Mouse (Mus musculus): ENCODE data around the gene Creb3. TPM values are rescaled to one million over a fixed set of nuclear protein-coding genes. Genes with fewer than 3 reads are reported as not detected.

The Creb3 gene
- total RNA-seq, 2 experiments from 2014 or later: 53.2 to 53.4 TPM

Other genes with a start within 250 kb of the Creb3 start
- gene Rusc2, start 180.4 kb upstream of the Creb3 start, total RNA-seq (2021): 10 to 100 TPM; 39.5 to 41.2 TPM
- gene Fam166b, start 133.2 kb upstream of the Creb3 start, total RNA-seq (2021): not detected
- 10 to 100 TPM; 41.2 to 45.4 TPM for gene Tesk1, start 120.4 kb upstream of the Creb3 start, total RNA-seq (2021)
- under 1 TPM; 0.56 to 0.69 TPM for gene Cd72, start 107.7 kb upstream of the Creb3 start, total RNA-seq (2021)
- not detected for gene Sit1, start 78.6 kb upstream of the Creb3 start, total RNA-seq (2021)
- gene Ccdc107, start 69.4 kb upstream of the Creb3 start, total RNA-seq (2021): 10 to 100 TPM; 33.3 to 36.9 TPM
- gene Arhgef39, start 62.6 kb upstream of the Creb3 start, total RNA-seq (2021): 10 to 100 TPM; 14.0 to 15.7 TPM
- gene Car9, start 55.4 kb upstream of the Creb3 start, total RNA-seq (2021): under 1 TPM; 0.74 to 0.97 TPM
- gene Tpm2, start 38.6 kb upstream of the Creb3 start, total RNA-seq (2021): 100 to 1,000 TPM; 104 to 136 TPM
- gene Tln1, start 359 bp downstream of the Creb3 start, total RNA-seq (2021): 100 to 1,000 TPM; 184 to 187 TPM
- 10 to 100 TPM; 38.6 to 39.1 TPM for gene Rgp1, start 16.4 kb downstream of the Creb3 start, total RNA-seq (2021)
- gene Gba2, start 16.5 kb downstream of the Creb3 start, total RNA-seq (2021): 10 to 100 TPM; 17.7 to 17.8 TPM
- gene Msmp, start 22.2 kb downstream of the Creb3 start, total RNA-seq (2021): under 1 TPM in 1 of 2 experiments, not detected in 1; 0.52 TPM
- gene Npr2, start 69.6 kb downstream of the Creb3 start, total RNA-seq (2021): 10 to 100 TPM; 35.1 to 35.8 TPM
- under 1 TPM in 1 of 2 experiments, not detected in 1; 0.32 TPM for gene Spag8, start 91.3 kb downstream of the Creb3 start, total RNA-seq (2021)
- gene Hint2, start 94.1 kb downstream of the Creb3 start, total RNA-seq (2021): 10 to 100 TPM; 92.2 to 98.4 TPM
- gene Tmem8b, start 106.6 kb downstream of the Creb3 start, total RNA-seq (2021): 10 to 100 TPM; 15.4 to 17.9 TPM
- under 1 TPM in 1 of 2 experiments, not detected in 1; 0.23 TPM for gene Fam221b, start 106.8 kb downstream of the Creb3 start, total RNA-seq (2021)
- gene Olfr70, start 138.5 kb downstream of the Creb3 start, total RNA-seq (2021): not detected
- not detected for gene Olfr71, start 147.9 kb downstream of the Creb3 start, total RNA-seq (2021)
- gene Hrct1, start 164.9 kb downstream of the Creb3 start, total RNA-seq (2021): 1 to 10 TPM; 3.2 to 3.4 TPM
- gene Spaar, start 167.7 kb downstream of the Creb3 start, total RNA-seq (2021): 1 to 10 TPM; 2.0 to 2.3 TPM
- gene Olfr159, start 208.7 kb downstream of the Creb3 start, total RNA-seq (2021): not detected